Mouse (Mus musculus) gastrocnemius, postnatal 4 days (tissue): ENCODE measurements at regions not wholly inside any gene's neighbourhood (a gene's known extent, or its start where the extent isn't known, plus 50 kb on each side); places are given as distances from the start of the nearest gene placed in this dataset.

Experiments used
- DNase-seq, 2 experiments: peaks; one replicate each; pipeline ENCODE4 v3.0.0; 2021 to 2022; ENCODE audit warnings: low spot score in 2 of 2, mixed read lengths in 2 of 2

- DNase-seq = no peak
Measured at GRCm38 (mm10) chr9:61084655-61085230, 287.4 kb upstream of the Tle3 start.

GRCm38 (mm10) chr9:61087035-61087434, 285.1 kb upstream of the Tle3 start:
- no peak for DNase-seq

- DNase-seq = no peak
Measured at GRCm38 (mm10) chr9:61089066-61089686, 283.0 kb upstream of the Tle3 start.

- no peak for DNase-seq
Measured at GRCm38 (mm10) chr9:61091036-61091435, 281.1 kb upstream of the Tle3 start.

- DNase-seq = no peak
Measured at GRCm38 (mm10) chr9:61092834-61093479, 279.2 kb upstream of the Tle3 start.

- no peak for DNase-seq
Measured at GRCm38 (mm10) chr9:61095069-61095775, 276.9 kb upstream of the Tle3 start.

- no peak for DNase-seq
Measured at GRCm38 (mm10) chr9:61101741-61102450, 270.3 kb upstream of the Tle3 start.

GRCm38 (mm10) chr9:61102451-61103358, 269.5 kb upstream of the Tle3 start:
- DNase-seq = no peak

GRCm38 (mm10) chr9:61105550-61106280, 266.5 kb upstream of the Tle3 start:
- DNase-seq = no peak

GRCm38 (mm10) chr9:61109519-61110285, 262.5 kb upstream of the Tle3 start:
- no peak for DNase-seq

- no peak for DNase-seq
Measured at GRCm38 (mm10) chr9:61111206-61111605, 261.0 kb upstream of the Tle3 start.

- no peak for DNase-seq
Measured at GRCm38 (mm10) chr9:61111733-61112415, 260.3 kb upstream of the Tle3 start.

- DNase-seq = no peak
Measured at GRCm38 (mm10) chr9:61119252-61119651, 252.9 kb upstream of the Tle3 start.

- no peak for DNase-seq
Measured at GRCm38 (mm10) chr9:61120531-61120930, 251.6 kb upstream of the Tle3 start.

GRCm38 (mm10) chr9:61120931-61121391, 251.2 kb upstream of the Tle3 start:
- no peak for DNase-seq

- DNase-seq = no peak
Measured at GRCm38 (mm10) chr9:61123431-61123830, 248.7 kb upstream of the Tle3 start.

- DNase-seq = no peak
Measured at GRCm38 (mm10) chr9:61125769-61126168, 246.4 kb upstream of the Tle3 start.

GRCm38 (mm10) chr9:61128077-61128476, 244.1 kb upstream of the Tle3 start:
- no peak for DNase-seq
